Mouse (Mus musculus): ENCODE data around the gene Cbr3. TPM values are rescaled to one million over a fixed set of nuclear protein-coding genes. Genes with fewer than 3 reads are reported as not detected.
A peak's percentile ranks its signal among the peaks of the same experiment; 100 is the strongest.
"Not testable (repeated sequence)": the region's sequence is repeated elsewhere in the genome, so short reads cannot be mapped to it uniquely, and the experiment has no call there.

The Cbr3 gene
- total and polyA plus RNA-seq, 3 experiments = 1.9 to 4.1 (median 2.3) TPM

DNA sequence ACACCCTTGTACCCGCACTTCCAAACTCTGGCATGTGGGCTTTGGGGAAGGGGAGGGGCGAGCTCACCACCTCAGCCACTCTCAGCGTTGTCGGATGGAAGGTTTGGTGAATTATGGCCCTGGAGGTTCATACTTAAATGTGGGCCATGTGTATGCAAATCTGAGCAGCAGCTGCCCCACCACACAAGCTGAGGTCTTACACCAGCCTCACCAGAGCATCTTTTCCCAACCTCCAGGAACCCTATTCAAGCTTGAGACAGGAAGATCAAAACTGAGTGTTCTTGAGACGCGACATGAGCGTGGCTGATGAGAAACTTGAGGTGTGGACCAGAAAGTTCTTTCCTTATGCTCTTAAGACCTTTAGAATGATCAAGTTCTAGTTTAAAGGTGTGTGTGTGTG lies 1.4 kb downstream of the Cbr3 start:
- peaks cover 3% of the 10 kb centered on the region; the same call in 1 of the 2 replicates for H3K27me3 ChIP-seq (ENCODE audit: control insufficient read depth, insufficient read depth, low read length)
- H3K27ac ChIP-seq = no peak overlapping the region; the same call in 1 of the 2 replicates
- DNase-seq = no peak
- peak overlapping the region; percentile 20 for H3K9ac ChIP-seq (ENCODE audit: low read depth, low read length)
- 43% methylated on average over 7 of the region's 7 CpGs for WGBS
- intact Hi-C loops (cut with DNase I) = loop anchor here (10.0 kb wide), 1 partner anchor 230 kb away; no protein-coding TSS in a partner anchor
- no peaks in the 10 kb centered on the region for H3K36me3 ChIP-seq (ENCODE audit: control insufficient read depth, insufficient read depth, low read length)
- peaks cover 4% of the 10 kb centered on the region for H3K4me1 ChIP-seq (ENCODE audit: control insufficient read depth, insufficient read depth, low read length)
- H3K79me2 ChIP-seq (replicated peaks; ENCODE audit: control insufficient read depth, insufficient read depth, low read length) = no peaks in the 10 kb centered on the region
- TF ChIP-seq CTCF (IDR thresholded peaks at IDR 0.05) = no peak
- no peak for TF ChIP-seq POLR2A (IDR thresholded peaks at IDR 0.05; ENCODE audit: insufficient read depth, low read depth, low read length)
- TF ChIP-seq EP300 (IDR thresholded peaks at IDR 0.05; ENCODE audit: insufficient read depth, low read depth, low read length) = no peak
- peak overlapping the region; percentile 68 for H3K4me3 ChIP-seq

DNA sequence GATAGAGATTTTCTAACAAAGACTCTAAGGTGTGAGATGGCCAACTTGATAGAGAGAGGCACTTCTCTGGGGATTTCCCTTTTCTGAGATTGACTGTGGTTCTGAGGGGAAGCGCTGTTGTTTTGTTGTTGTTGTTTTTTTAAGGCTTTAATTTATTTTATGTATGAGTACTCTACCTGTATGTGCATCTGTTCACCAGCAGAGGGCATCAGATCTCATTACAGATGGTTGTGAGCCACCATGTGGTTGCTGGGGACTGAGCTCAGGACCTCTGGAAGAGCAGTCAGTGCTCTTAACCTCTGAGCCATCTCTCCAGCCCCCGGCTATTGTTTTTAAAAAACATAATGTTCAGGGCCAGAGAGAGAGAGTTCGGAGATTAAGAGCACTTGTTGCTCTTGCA lies 2.8 kb downstream of the Cbr3 start:
- intact Hi-C loops (cut with DNase I) = loop anchor here (10.0 kb wide), 1 partner anchor 229 kb away; no protein-coding TSS in a partner anchor
- H3K4me3 ChIP-seq; H3K9ac ChIP-seq (ENCODE audit: low read depth, low read length); H3K27ac ChIP-seq; H3K27me3 ChIP-seq (ENCODE audit: control insufficient read depth, insufficient read depth, low read length); H3K4me1 ChIP-seq (ENCODE audit: control insufficient read depth, insufficient read depth, low read length); DNase-seq; H3K36me3 ChIP-seq (ENCODE audit: control insufficient read depth, insufficient read depth, low read length); H3K79me2 ChIP-seq (replicated peaks; ENCODE audit: control insufficient read depth, insufficient read depth, low read length): not testable (repeated sequence)
- TF ChIP-seq CTCF (IDR thresholded peaks at IDR 0.05) = peak; percentile 48
- WGBS = 94% methylated on average over 3 of the region's 3 CpGs

DNA sequence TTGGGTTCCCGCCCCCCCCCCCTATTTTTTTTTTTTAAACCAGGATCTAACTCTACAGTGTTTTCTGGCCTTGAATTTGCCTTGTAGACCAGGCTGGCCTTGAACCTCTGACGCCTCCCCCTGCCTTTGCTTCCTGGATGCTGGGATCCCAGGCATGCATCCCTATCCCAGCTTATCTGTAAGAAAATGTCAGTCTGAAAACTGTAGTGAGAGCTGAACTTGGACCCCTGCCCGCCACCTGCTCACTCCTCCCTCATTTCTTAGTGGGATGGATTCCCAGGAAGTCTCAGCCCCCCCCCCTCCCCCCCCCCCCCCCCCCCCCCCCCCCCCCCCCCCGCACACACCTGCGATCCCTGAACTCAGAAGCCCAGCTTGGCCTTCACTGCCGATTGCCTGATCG lies 3.4 kb downstream of the Cbr3 start:
- TF ChIP-seq POLR2A (IDR thresholded peaks at IDR 0.05; ENCODE audit: insufficient read depth, low read depth, low read length) = no peak
- no peak for TF ChIP-seq CTCF (IDR thresholded peaks at IDR 0.05)
- no peak for TF ChIP-seq EP300 (IDR thresholded peaks at IDR 0.05; ENCODE audit: insufficient read depth, low read depth, low read length)
- H3K79me2 ChIP-seq (replicated peaks; ENCODE audit: control insufficient read depth, insufficient read depth, low read length) = no peaks in the 10 kb centered on the region
- peaks cover 4% of the 10 kb centered on the region for H3K4me1 ChIP-seq (ENCODE audit: control insufficient read depth, insufficient read depth, low read length)
- no peak overlapping the region for H3K4me3 ChIP-seq
- DNase-seq = no peak
- H3K27ac ChIP-seq = no peak overlapping the region
- intact Hi-C loops (cut with DNase I) = loop anchor here (10.0 kb wide), 1 partner anchor 228 kb away; no protein-coding TSS in a partner anchor
- no peaks in the 10 kb centered on the region for H3K36me3 ChIP-seq (ENCODE audit: control insufficient read depth, insufficient read depth, low read length)
- no peak overlapping the region for H3K9ac ChIP-seq (ENCODE audit: low read depth, low read length)
- WGBS = 61% methylated on average over 6 of the region's 7 CpGs
- peaks cover 3% of the 10 kb centered on the region; the same call in 1 of the 2 replicates for H3K27me3 ChIP-seq (ENCODE audit: control insufficient read depth, insufficient read depth, low read length)

DNA sequence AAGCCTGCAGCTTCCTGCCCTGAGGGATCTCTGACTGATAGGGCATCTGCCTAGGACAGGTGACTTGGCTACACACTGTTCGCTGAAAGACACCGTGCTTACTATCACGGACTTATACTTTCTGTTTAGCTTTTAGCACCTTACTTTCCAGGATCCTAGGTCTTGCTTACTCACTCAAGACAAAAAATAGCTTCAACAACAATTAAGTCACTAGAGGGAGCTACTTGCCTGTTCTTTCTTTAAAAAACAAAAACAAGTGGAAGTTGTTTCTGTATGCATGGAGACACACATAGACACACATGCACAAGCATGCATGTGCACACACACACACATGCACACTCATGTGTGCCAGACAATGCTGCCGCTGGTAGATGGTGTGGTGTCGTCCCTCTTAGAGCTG lies 3.9 kb downstream of the Cbr3 start:
- DNase-seq = no peak
- no peak for TF ChIP-seq POLR2A (IDR thresholded peaks at IDR 0.05; ENCODE audit: insufficient read depth, low read depth, low read length)
- TF ChIP-seq EP300 (IDR thresholded peaks at IDR 0.05; ENCODE audit: insufficient read depth, low read depth, low read length) = 0 out of 2 replicates have a peak, but pooled peaks have one; percentile 14
- TF ChIP-seq CTCF (IDR thresholded peaks at IDR 0.05) = peak; percentile 74
- peaks cover 4% of the 10 kb centered on the region for H3K4me1 ChIP-seq (ENCODE audit: control insufficient read depth, insufficient read depth, low read length)
- no peak overlapping the region for H3K27ac ChIP-seq
- no peaks in the 10 kb centered on the region for H3K79me2 ChIP-seq (replicated peaks; ENCODE audit: control insufficient read depth, insufficient read depth, low read length)
- intact Hi-C loops (cut with DNase I) = loop anchor here (1.0 to 10.0 kb wide), 2 partner anchors 80 to 228 kb away; no protein-coding TSS in a partner anchor
- no peak overlapping the region for H3K4me3 ChIP-seq
- no peak overlapping the region for H3K9ac ChIP-seq (ENCODE audit: low read depth, low read length)
- 39% methylated on average over 5 of the region's 5 CpGs for WGBS
- peaks cover 3% of the 10 kb centered on the region; the same call in 1 of the 2 replicates for H3K27me3 ChIP-seq (ENCODE audit: control insufficient read depth, insufficient read depth, low read length)
- H3K36me3 ChIP-seq (ENCODE audit: control insufficient read depth, insufficient read depth, low read length) = no peaks in the 10 kb centered on the region

DNA sequence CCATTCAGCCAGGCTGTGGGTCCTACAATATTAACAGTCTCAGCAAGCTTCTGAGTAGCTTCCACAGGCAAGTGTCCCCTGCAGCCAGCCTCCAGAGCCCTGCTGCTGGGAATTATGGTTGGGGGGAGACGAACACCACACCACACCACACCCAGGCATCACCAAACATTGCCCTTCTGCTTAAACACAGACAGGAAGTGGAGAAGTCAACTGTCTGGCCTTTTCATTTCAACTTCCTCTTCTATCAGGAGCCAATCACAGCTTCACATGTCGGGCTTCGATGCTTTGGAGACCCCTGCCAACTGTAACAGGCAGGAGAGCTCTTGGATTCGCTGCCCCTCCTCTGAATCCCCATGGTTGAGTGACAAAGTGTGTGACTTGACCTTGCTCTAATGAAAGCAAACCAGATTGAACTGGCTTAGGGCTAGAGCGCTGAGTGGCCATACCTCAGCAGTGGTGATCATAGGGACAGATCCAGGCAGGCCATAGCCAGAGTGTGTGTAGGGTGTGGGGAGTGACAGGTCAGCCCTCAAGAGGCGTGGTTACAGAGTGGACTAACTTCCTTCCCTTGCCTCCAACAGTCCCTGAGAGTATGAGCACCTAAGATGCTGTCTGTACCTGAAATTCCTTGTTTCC lies 8.3 kb downstream of the Cbr3 start:
- Histone ChIP-seq H3K27me3 (ENCODE audit: control insufficient read depth, insufficient read depth, low read length) (no peaks in the 10 kb centered on the region), H3K36me3 (ENCODE audit: control insufficient read depth, insufficient read depth, low read length) (no peaks in the 10 kb centered on the region), H3K4me1 (ENCODE audit: control insufficient read depth, insufficient read depth, low read length) (peaks cover 1% of the 10 kb centered on the region; the same call in 1 of the 2 replicates), H3K27ac (no peak overlapping the region), H3K9ac (ENCODE audit: low read depth, low read length) (no peak overlapping the region), H3K79me2 (replicated peaks; ENCODE audit: control insufficient read depth, insufficient read depth, low read length) (no peaks in the 10 kb centered on the region), H3K4me3 (no peak overlapping the region)
- no peak for TF ChIP-seq CTCF (IDR thresholded peaks at IDR 0.05)
- no peak for TF ChIP-seq EP300 (IDR thresholded peaks at IDR 0.05; ENCODE audit: insufficient read depth, low read depth, low read length)
- TF ChIP-seq POLR2A (IDR thresholded peaks at IDR 0.05; ENCODE audit: insufficient read depth, low read depth, low read length) = no peak
- no peak for DNase-seq
- intact Hi-C loops (cut with DNase I) = no loop called here
- WGBS = 58% methylated on average over 6 of the region's 6 CpGs

DNA sequence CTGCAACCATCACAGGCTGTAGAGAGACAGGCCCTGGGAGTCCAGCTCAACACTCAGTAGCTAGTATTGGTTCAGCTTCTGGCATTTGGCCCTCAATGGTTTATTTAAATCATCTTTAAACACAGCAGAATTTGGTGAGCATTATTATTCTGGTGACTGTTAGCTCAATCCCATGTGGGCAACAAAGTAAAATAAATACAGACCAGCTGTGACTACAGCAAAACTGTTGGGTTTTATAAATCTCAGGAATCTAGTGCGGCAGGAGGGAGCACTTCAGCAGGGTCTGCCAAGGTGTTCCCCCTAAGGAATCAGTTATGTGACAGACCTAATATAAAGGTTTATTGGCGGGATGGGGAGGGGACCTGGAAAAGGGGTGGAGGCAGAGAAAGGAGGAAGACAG lies 9.7 kb downstream of the Cbr3 start:
- no peak for TF ChIP-seq EP300 (IDR thresholded peaks at IDR 0.05; ENCODE audit: insufficient read depth, low read depth, low read length)
- intact Hi-C loops (cut with DNase I) = no loop called here
- Histone ChIP-seq H3K27ac (no peak overlapping the region), H3K36me3 (ENCODE audit: control insufficient read depth, insufficient read depth, low read length) (no peaks in the 10 kb centered on the region), H3K4me1 (ENCODE audit: control insufficient read depth, insufficient read depth, low read length) (no peaks in the 10 kb centered on the region), H3K27me3 (ENCODE audit: control insufficient read depth, insufficient read depth, low read length) (no peaks in the 10 kb centered on the region), H3K4me3 (no peak overlapping the region), H3K9ac (ENCODE audit: low read depth, low read length) (no peak overlapping the region), H3K79me2 (replicated peaks; ENCODE audit: control insufficient read depth, insufficient read depth, low read length) (no peaks in the 10 kb centered on the region)
- WGBS = 73% methylated on average over 2 of the region's 2 CpGs
- no peak for DNase-seq

Data from heart, adult 2 months (tissue).